Mouse (Mus musculus) limb, embryonic 14.5 days (tissue): ENCODE results near the gene Zbtb3. TPM values are rescaled to one million over a fixed set of nuclear protein-coding genes. Genes with fewer than 3 reads are reported as not detected.

Source experiments
- ATAC-seq: fragments of 200-750 bp; cut with Nextera tagmentation; 2 replicates; pipeline ENCODE4 v1.8.0; 2017; ENCODE audit warnings: low read depth, moderate number of reproducible peaks, moderate TSS enrichment; ENCODE audit not compliant: low FRiP score
- DNase-seq: peaks from one replicate; pipeline ENCODE4 v3.0.0-alpha.2; 2015; ENCODE audit warnings: low spot score
- H3K27ac ChIP-seq: fragments of 300-500 bp; sonication (generic); replicated peaks from 2 replicates; pipeline ENCODE4 v1.5.1; 2014; ENCODE audit warnings: low read depth, mild to moderate bottlenecking, low read length, moderate library complexity, mixed read lengths
- H3K27me3 ChIP-seq: fragments of 300-500 bp; sonication (generic); 2 replicates; pipeline ENCODE4 v1.6.1; 2014; ENCODE audit warnings: low read length, mixed read lengths; ENCODE audit not compliant: control insufficient read depth, insufficient read depth
- H3K36me3 ChIP-seq: fragments of 300-500 bp; sonication (generic); 2 replicates; pipeline ENCODE4 v1.6.1; 2014; ENCODE audit warnings: mild to moderate bottlenecking, low read length, moderate library complexity, mixed read lengths; ENCODE audit not compliant: control insufficient read depth, insufficient read depth
- H3K4me1 ChIP-seq: fragments of 300-500 bp; sonication (generic); 2 replicates; pipeline ENCODE4 v1.6.1; 2014; ENCODE audit warnings: antibody characterized with exemption, low read length, mixed read lengths; ENCODE audit not compliant: control insufficient read depth, insufficient read depth
- H3K4me2 ChIP-seq: fragments of 300-500 bp; sonication (generic); replicated peaks from 2 replicates; pipeline ENCODE4 v1.6.1; 2014; ENCODE audit warnings: low read depth, mild to moderate bottlenecking, low read length, moderate library complexity; ENCODE audit not compliant: severe bottlenecking
- H3K4me3 ChIP-seq: fragments of 300-500 bp; sonication (generic); replicated peaks from 2 replicates; pipeline ENCODE4 v1.5.1; 2014; ENCODE audit warnings: low read length
- H3K9ac ChIP-seq: fragments of 300-500 bp; sonication (generic); 2 replicates; pipeline ENCODE4 v1.6.1; 2014; ENCODE audit warnings: mild to moderate bottlenecking, low read depth, low read length, moderate library complexity; ENCODE audit not compliant: severe bottlenecking
- H3K9me3 ChIP-seq: fragments of 300-500 bp; sonication (generic); 2 replicates; pipeline ENCODE4 v1.6.1; 2016; ENCODE audit warnings: low read length; ENCODE audit not compliant: control insufficient read depth
- POLR2A ChIP-seq: fragments of 200-500 bp; IDR thresholded peaks from 2 replicates; pipeline ENCODE4 v1.8.0; 2012; ENCODE audit warnings: inconsistent platforms, mild to moderate bottlenecking, moderate library complexity, borderline replicate concordance; ENCODE audit not compliant: insufficient read depth, insufficient read length; ENCODE audit errors: extremely low read depth
- WGBS: fragments of 180-500 bp; shearing (Covaris S2); extraction: QIAGEN DNeasy Blood & Tissue Kit; methylation state at CpG from one replicate; pipeline ENCODE4 v1.1.7; 2014; 5-methylcytosine and 5-hydroxymethylcytosine counted together
- polyA plus RNA-seq, 2 experiments: library from polyadenylated mRNA; depleted of rRNA in 1 of 2; stranded (reverse) in 1 of 2; unstranded in 1 of 2; fragments of >200 nt; fragmentation: Nextera tagmentation in 1 of 2; extraction: Ambion mirVana in 1 of 2; gene quantifications; 2 replicates each; pipeline versions ENCODE4 v1.2.1 to v1.2.3; 2012 to 2014

The Zbtb3 gene
- polyA plus RNA-seq, 2 experiments: 3.9 to 5.3 TPM

DNA sequence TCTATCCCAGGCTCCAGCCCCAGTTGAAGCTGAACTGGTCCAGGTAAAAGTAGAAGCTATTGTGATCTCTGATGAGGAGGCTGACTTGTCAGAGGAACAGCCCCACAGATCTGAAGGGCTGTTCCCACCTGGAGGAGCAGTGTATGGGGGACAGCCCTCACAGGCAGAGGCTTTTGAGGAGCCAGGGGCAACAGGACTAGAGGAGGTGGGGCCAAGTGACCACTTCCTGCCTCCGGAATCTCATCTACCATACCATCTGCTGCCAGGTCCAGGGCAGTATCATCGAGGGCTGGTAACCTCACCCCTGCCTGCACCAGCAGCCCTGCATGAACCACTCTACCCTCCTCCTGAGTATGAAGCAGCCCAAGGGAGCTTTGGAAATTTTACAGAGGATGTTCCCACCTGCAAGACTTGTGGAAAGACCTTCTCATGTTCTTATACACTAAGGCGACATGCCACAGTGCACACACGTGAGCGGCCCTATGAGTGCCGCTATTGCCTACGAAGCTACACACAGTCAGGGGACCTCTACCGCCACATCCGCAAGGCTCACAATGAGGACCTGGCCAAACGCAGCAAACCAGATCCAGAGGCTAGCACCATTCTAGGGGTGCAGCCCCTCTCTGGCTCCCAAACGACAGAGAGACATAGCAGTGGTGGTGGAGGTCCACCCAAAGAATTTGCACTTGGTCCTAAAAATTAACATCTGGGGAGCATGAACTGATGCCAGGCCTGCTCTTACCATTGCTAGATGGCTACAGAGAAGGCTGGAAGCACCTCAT is 1.7 kb downstream of the Zbtb3 start:
- no peak for ATAC-seq
- Histone ChIP-seq H3K36me3 (peaks cover 48% of the 10 kb centered on the region), H3K4me3 (no peak overlapping the region), H3K9ac (no peak overlapping the region), H3K4me2 (no peak overlapping the region), H3K27me3 (no peaks in the 10 kb centered on the region), H3K9me3 (no peaks in the 10 kb centered on the region), H3K27ac (no peak overlapping the region), H3K4me1 (peaks cover 9% of the 10 kb centered on the region)
- WGBS: 90% methylated on average over 11 of the region's 11 CpGs
- TF ChIP-seq POLR2A: no peak
- no peak for DNase-seq

DNA sequence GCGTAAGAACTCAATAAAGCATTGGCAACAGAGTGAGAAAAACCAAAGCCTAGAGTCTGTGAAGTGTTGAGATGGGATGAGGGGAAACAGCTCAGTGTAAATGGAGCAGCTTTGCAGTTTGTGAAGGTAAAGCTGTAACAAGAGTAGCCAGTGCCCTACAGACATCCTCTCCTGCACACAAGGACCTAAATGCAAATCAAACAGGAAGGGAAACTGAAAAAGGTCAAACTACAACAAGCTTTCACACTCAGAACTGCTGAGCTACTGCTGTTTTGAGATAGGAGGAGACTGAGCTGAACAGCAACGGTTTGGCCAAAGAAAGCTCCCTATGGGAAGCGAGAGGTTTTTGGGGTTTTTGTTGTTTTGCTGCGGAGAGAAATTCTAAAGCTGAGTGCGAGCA is 4.5 kb downstream of the Zbtb3 start:
- Histone ChIP-seq H3K27me3 (no peaks in the 10 kb centered on the region), H3K4me1 (peaks cover 6% of the 10 kb centered on the region), H3K36me3 (peaks cover 68% of the 10 kb centered on the region), H3K4me2 (no peak overlapping the region), H3K9ac (no peak overlapping the region), H3K4me3 (no peak overlapping the region), H3K27ac (no peak overlapping the region), H3K9me3 (no peaks in the 10 kb centered on the region)
- DNase-seq: no peak
- 95% methylated on average over 5 of the region's 5 CpGs for WGBS
- ATAC-seq: no peak
- no peak for TF ChIP-seq POLR2A

DNA sequence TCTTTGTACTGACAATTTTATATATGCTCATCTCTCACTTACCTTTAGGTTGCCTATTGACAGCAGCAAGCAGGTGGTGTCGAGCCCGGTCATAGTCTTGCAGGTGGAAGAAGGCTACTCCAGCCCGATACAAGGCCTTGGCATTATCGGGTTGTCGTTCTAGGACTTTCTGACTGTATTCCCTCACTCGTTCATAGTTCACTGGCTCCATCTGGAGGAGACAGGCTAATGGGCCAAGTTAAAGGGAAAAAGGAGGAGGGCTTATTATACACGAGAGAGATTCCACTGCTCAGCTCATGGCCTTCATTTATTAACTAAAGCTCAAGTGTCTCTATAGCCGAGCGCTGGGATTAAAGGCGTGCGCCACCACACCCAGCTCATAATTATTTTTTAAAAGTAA is 13.5 kb downstream of the Zbtb3 start:
- peaks cover 54% of the 10 kb centered on the region for H3K36me3 ChIP-seq
- TF ChIP-seq POLR2A: no peak
- H3K9me3 ChIP-seq: no peaks in the 10 kb centered on the region
- peaks cover 22% of the 10 kb centered on the region for H3K4me1 ChIP-seq
- H3K4me2 ChIP-seq: no peak overlapping the region
- 80% methylated on average over 11 of the region's 11 CpGs for WGBS
- no peak for ATAC-seq
- no peak overlapping the region for H3K9ac ChIP-seq
- no peak overlapping the region for H3K4me3 ChIP-seq
- no peak for DNase-seq
- H3K27me3 ChIP-seq: no peaks in the 10 kb centered on the region
- H3K27ac ChIP-seq: no peak overlapping the region

DNA sequence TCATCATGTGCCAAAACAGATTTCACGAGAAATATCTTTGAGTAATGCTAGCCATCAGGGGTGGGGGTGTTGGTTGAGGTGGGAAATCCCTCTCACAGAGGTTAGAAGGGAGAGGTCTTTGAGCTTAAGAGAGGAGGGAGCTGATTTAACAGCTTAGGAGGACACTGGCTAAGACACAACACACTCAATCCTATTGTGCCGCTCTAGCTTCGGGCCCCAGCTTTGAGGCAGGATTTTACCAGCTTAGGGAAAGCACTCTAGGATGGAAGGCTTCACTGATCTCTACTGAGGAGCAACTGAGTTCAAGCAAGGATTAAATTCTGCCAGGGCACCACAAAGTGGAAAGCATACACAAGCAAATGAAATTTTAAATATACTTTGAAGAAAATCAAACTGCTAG is 14.6 kb downstream of the Zbtb3 start:
- Histone ChIP-seq H3K27ac (no peak overlapping the region), H3K4me2 (peak overlapping the region; percentile 87), H3K27me3 (no peaks in the 10 kb centered on the region), H3K9me3 (no peaks in the 10 kb centered on the region), H3K9ac (0 out of 2 replicates have a peak overlapping the region, but pooled peaks have one; percentile 31), H3K4me1 (peaks cover 25% of the 10 kb centered on the region), H3K36me3 (peaks cover 45% of the 10 kb centered on the region), H3K4me3 (peak overlapping the region; percentile 10; the same call in 1 of the 2 replicates)
- 89% methylated on average over 3 of the region's 3 CpGs for WGBS
- DNase-seq (no peak), ATAC-seq (no peak)
- no peak for TF ChIP-seq POLR2A

DNA sequence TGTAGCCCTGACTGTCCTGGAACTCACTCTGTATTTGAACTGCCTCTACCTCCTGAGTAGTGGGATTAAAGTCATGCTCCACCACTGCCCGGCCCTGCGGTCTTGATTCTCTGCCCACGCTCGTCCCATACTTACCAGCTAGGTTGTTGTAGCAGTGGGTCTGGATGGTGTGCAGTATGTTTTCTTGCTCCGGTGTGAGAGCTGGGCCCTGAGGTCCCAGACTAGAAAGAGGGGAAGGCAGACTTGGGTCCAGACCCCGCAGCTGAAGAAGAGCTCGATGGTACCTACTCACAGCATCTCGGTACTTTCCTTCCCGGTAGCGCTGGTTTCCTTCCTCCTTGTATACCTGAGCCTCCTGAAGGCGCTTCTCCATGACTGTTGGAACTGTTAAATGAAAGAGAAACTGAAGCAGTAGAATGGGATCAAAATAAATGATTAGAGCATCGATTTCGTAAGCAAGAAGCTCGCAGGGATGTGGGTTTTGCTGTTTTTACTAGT is 16.0 kb downstream of the Zbtb3 start:
- Histone ChIP-seq H3K9ac (peak overlapping the region; percentile 65), H3K4me1 (peaks cover 37% of the 10 kb centered on the region), H3K27me3 (no peaks in the 10 kb centered on the region), H3K4me2 (peak overlapping the region; percentile 87), H3K27ac (peak overlapping the region; percentile 92), H3K9me3 (no peaks in the 10 kb centered on the region), H3K4me3 (peak overlapping the region; percentile 100), H3K36me3 (peaks cover 38% of the 10 kb centered on the region)
- ATAC-seq: no peak
- no peak for TF ChIP-seq POLR2A
- DNase-seq: no peak
- 26% methylated on average over 14 of the region's 14 CpGs for WGBS
